Mouse (Mus musculus) neural tube, embryonic 14.5 days (tissue): ENCODE data around the gene Dpp7. TPM values are rescaled to one million over a fixed set of nuclear protein-coding genes. Genes with fewer than 3 reads are reported as not detected.
A peak's percentile ranks its signal among the peaks of the same experiment; 100 is the strongest.

Experiments
- ATAC-seq: fragments of 200-750 bp; cut with Nextera tagmentation; 2 replicates; pipeline ENCODE4 v1.8.0; 2017; ENCODE audit warnings: low read depth, mild to moderate bottlenecking, moderate TSS enrichment, moderate library complexity
- H3K27ac ChIP-seq: fragments of 300-500 bp; sonication (generic); 2 replicates; pipeline ENCODE4 v1.5.1; 2014; ENCODE audit warnings: low read depth, mild to moderate bottlenecking, control low read depth, low read length, moderate library complexity, mixed read lengths
- H3K27me3 ChIP-seq: fragments of 300-500 bp; sonication (generic); 2 replicates; pipeline ENCODE4 v1.6.1; 2014; ENCODE audit warnings: low read length; ENCODE audit not compliant: control insufficient read depth, insufficient read depth
- H3K36me3 ChIP-seq: fragments of 300-500 bp; sonication (generic); 2 replicates; pipeline ENCODE4 v1.6.1; 2014; ENCODE audit warnings: low read length, mixed read lengths; ENCODE audit not compliant: control insufficient read depth, insufficient read depth
- H3K4me1 ChIP-seq: fragments of 300-500 bp; sonication (generic); 2 replicates; pipeline ENCODE4 v1.6.1; 2014; ENCODE audit warnings: low read length; ENCODE audit not compliant: control insufficient read depth, insufficient read depth
- H3K4me2 ChIP-seq: fragments of 300-500 bp; sonication (generic); 2 replicates; pipeline ENCODE4 v1.6.1; 2014; ENCODE audit warnings: mild to moderate bottlenecking, low read depth, low read length, control low read depth
- H3K4me3 ChIP-seq: fragments of 300-500 bp; sonication (generic); 2 replicates; pipeline ENCODE4 v1.5.1; 2014; ENCODE audit warnings: low read depth, low read length, control low read depth, mixed read lengths
- H3K9ac ChIP-seq: fragments of 300-500 bp; sonication (generic); replicated peaks from 2 replicates; pipeline ENCODE4 v1.6.1; 2014; ENCODE audit warnings: low read depth, mild to moderate bottlenecking, control low read depth, low read length, mixed read lengths
- H3K9me3 ChIP-seq: fragments of 300-500 bp; sonication (generic); 2 replicates; pipeline ENCODE4 v1.6.1; 2016; ENCODE audit warnings: low read length; ENCODE audit not compliant: control insufficient read depth
- WGBS: fragments of 180-500 bp; shearing (Covaris S2); extraction: QIAGEN DNeasy Blood & Tissue Kit; methylation state at CpG from one replicate; pipeline ENCODE4 v1.1.7; 2014; 5-methylcytosine and 5-hydroxymethylcytosine counted together
- polyA plus RNA-seq: library from polyadenylated mRNA; unstranded; fragments of >200 nt; fragmentation: Nextera tagmentation; extraction: Ambion mirVana; gene quantifications from 2 replicates; pipeline ENCODE4 v1.2.1, GENCODE M21; 2014

Dpp7 gene
- polyA plus RNA-seq, 1 experiment from 2014 or later = 23.9 TPM

GRCm38 (mm10) chr2:25372644-25373391 is 16.7 kb upstream of the Dpp7 start:
- Histone ChIP-seq H3K4me1 (peaks cover 8% of the 10 kb centered on the region; the same call in 1 of the 2 replicates), H3K27ac (no peak overlapping the region; the same call in 1 of the 2 replicates), H3K36me3 (no peaks in the 10 kb centered on the region), H3K27me3 (0 out of 2 replicates have a peak, but pooled peaks cover 3% of the 10 kb centered on the region), H3K4me3 (peak overlapping the region; percentile 56), H3K9me3 (no peaks in the 10 kb centered on the region), H3K9ac (peak overlapping the region; percentile 55), H3K4me2 (peak overlapping the region; percentile 96)
- peak; percentile 10; the same call in 1 of the 2 replicates for ATAC-seq
- WGBS = 2% methylated on average over 42 of the region's 42 CpGs

DNA sequence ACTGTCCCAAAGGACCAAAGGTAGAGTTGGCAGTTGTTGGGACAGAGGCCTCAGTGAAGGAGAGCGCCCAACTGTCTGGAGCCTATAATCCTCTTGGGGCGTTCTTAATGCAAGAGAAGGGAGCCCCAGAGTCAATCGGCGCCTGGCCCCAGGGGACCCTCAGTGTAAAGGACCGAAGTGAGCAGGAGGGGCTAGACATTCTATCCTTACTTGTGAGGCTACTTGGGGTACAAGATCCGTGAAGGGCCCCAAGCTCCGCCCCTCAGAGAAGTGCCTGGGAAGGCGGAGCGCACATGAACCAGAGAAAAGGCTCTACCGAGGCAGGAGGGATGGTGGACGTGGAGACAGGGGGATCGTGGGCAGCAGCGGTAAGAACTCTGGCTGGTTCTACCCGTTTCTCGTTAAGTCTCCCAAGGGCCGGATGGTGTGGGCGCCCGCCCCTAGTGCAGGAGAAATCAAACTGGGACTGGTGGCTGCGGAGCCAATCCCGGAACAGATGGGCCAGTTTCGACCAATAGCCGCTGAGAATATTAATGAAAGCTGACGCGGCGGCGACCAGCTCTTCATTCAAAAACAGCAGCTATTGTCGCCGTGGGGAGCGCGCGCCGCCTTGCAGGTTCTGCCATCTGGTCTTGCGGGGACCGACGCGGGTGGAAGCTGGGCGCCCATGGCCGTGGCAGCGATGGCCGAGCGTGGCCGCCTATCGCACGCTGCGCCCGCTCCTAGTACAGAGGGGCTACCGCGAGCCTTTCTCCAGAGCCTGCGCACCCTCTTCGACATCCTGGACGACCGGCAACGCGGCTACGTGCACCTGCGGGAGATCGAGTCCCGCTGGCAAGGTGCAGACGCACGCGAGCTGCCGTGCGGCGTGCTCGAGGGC is 15.8 kb upstream of the Dpp7 start, which contains the start of gene Sapcd2:
TSS of gene Sapcd2 (plus strand) at position 558 of the 880 bp plus-strand sequence.
- ATAC-seq = peak; percentile 93
- Histone ChIP-seq H3K9ac (peak within 1 kb of the TSS; percentile 55), H3K27me3 (0 out of 2 replicates have a peak, but pooled peaks cover 3% of the 10 kb centered on the region), H3K4me2 (peak within 1 kb of the TSS; percentile 96), H3K4me3 (peak within 1 kb of the TSS; percentile 56), H3K9me3 (no peaks in the 10 kb centered on the region), H3K36me3 (no peaks in the 10 kb centered on the region), H3K4me1 (peaks cover 8% of the 10 kb centered on the region; the same call in 1 of the 2 replicates), H3K27ac (peak within 1 kb of the TSS; percentile 39; the same call in 1 of the 2 replicates)
- WGBS = under 1% methylated on average over 65 of the region's 65 CpGs

DNA sequence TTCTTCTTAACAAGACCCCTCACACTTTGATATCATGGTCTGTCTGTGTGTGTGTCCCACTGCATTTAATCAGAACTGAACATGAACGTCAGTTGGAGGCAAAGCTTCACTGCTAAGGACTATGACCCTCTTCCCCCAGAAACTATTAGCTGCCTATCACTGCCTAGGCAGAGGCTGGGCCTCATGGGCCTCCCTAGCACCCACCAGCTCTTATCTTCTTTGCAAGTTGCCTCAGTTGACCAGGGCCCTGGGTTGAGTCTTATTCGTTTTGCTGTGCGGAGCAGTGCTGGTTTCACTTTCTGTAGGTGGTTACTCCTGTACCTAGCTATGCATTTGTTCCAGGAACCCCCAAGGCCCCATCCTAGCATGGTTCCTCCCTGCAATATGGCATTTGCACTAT is 13.8 kb upstream of the Dpp7 start:
- ATAC-seq = no peak
- no peaks in the 10 kb centered on the region for H3K9me3 ChIP-seq
- no peaks in the 10 kb centered on the region for H3K36me3 ChIP-seq
- no peak overlapping the region for H3K9ac ChIP-seq
- H3K27me3 ChIP-seq = peaks cover 10% of the 10 kb centered on the region
- no peak overlapping the region for H3K4me3 ChIP-seq
- H3K4me1 ChIP-seq = peaks cover 11% of the 10 kb centered on the region; the same call in 1 of the 2 replicates
- no peak overlapping the region for H3K27ac ChIP-seq
- 89% methylated on average over 3 of the region's 3 CpGs for WGBS
- no peak overlapping the region for H3K4me2 ChIP-seq

DNA sequence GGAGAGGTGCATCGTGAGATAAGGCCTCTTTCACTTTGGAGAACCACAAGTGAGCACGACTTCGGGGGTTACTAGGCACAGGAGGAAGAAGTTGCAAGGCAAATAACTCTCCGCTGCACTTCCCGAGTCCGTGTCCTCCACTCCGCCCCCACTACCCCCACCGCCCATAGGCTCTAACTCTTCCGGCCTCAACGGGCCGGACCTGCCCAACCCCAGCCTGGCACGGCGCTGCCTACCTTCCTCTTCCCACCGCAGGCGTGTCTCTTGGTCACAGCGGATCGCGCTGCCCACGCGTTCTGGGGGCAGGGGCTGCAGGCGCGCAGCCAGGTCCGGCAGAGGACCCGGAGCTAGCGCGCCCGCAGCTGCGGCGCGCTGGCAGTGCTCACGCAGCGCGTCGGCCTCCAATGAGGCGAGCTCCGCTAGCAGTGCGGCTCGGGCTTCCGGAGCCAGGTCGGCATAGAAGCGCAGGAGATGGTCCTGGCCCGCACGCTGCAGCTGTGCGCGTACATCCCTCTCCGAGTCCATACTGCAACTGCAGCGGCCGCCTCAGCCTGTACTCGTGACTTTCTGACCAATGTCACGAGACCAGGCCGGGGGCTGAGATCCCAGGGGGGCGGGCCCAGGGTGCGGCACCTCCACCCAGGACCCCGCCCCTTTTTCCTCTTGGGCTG is 9.1 kb upstream of the Dpp7 start, which contains the start of gene Uap1l1:
TSS of gene Uap1l1 (minus strand) at position 592 of the 671 bp plus-strand sequence.
- WGBS = under 1% methylated on average over 54 of the region's 54 CpGs
- H3K9me3 ChIP-seq = no peaks in the 10 kb centered on the region
- peak within 1 kb of the TSS; percentile 47 for H3K4me3 ChIP-seq
- peak within 1 kb of the TSS; percentile 63 for H3K9ac ChIP-seq
- peak; percentile 83 for ATAC-seq
- peak within 1 kb of the TSS; percentile 99 for H3K4me2 ChIP-seq
- peaks cover 17% of the 10 kb centered on the region for H3K27me3 ChIP-seq
- 0 out of 2 replicates have a peak, but pooled peaks cover 4% of the 10 kb centered on the region for H3K4me1 ChIP-seq
- H3K36me3 ChIP-seq = no peaks in the 10 kb centered on the region
- H3K27ac ChIP-seq = no peak within 1 kb of the TSS

GRCm38 (mm10) chr2:25364761-25365090 is 8.6 kb upstream of the Dpp7 start:
- Histone ChIP-seq H3K9me3 (no peaks in the 10 kb centered on the region), H3K4me1 (0 out of 2 replicates have a peak, but pooled peaks cover 4% of the 10 kb centered on the region), H3K27me3 (peaks cover 17% of the 10 kb centered on the region), H3K36me3 (no peaks in the 10 kb centered on the region), H3K9ac (peak overlapping the region; percentile 63; the same call in 1 of the 2 replicates), H3K4me2 (peak overlapping the region; percentile 99), H3K4me3 (peak overlapping the region; percentile 47), H3K27ac (no peak overlapping the region)
- WGBS = 36% methylated on average over 9 of the region's 9 CpGs
- ATAC-seq = 0 out of 2 replicates have a peak, but pooled peaks have one; percentile 22

- 0 out of 2 replicates have a peak, but pooled peaks cover 4% of the 10 kb centered on the region for H3K4me1 ChIP-seq
- H3K4me3 ChIP-seq = no peak overlapping the region
- 87% methylated on average over 4 of the region's 4 CpGs for WGBS
- H3K4me2 ChIP-seq = peak overlapping the region; percentile 99; the same call in 1 of the 2 replicates
- H3K27ac ChIP-seq = no peak overlapping the region
- H3K36me3 ChIP-seq = no peaks in the 10 kb centered on the region
- ATAC-seq = no peak
- H3K27me3 ChIP-seq = peaks cover 17% of the 10 kb centered on the region
- no peaks in the 10 kb centered on the region for H3K9me3 ChIP-seq
- H3K9ac ChIP-seq = no peak overlapping the region
Measured at GRCm38 (mm10) chr2:25364313-25364712, 8.2 kb upstream of the Dpp7 start.

DNA sequence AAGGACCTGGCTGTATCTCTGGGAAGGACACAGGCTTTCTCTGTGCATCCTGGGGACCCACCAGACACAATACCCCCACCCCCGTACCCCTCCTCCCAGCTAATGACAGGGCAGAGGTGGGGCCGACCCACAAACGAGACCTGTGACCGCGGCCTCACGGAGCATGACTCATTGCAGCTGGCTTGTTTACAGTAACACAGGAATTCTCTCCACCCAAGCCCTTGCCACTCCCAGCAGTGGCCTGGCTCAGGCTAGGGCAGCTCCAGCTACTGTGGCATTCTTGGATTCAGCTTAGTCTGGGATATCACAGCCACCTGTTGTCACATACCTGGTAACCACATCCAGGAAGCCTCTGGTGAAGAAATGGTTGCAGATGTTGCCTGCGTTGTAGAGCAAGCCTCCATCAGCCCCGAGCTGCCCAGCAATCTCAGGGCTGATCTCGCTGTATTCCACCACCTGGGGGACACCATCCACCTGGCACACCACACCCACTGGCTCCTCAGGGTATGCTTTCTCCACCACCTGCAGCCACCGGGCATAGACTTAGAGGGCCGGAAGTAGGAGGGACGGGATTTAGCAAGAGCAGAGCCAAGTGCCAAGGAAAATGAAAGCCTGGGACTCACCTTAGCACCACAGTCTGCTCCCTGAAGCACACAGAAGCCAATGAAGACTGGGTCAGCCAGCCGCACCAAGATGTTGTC is 7.5 kb upstream of the Dpp7 start:
- H3K27ac ChIP-seq = no peak overlapping the region
- H3K4me2 ChIP-seq = no peak overlapping the region
- ATAC-seq = no peak
- H3K36me3 ChIP-seq = no peaks in the 10 kb centered on the region
- H3K27me3 ChIP-seq = peaks cover 17% of the 10 kb centered on the region
- WGBS = 72% methylated on average over 13 of the region's 13 CpGs
- H3K4me3 ChIP-seq = no peak overlapping the region
- 0 out of 2 replicates have a peak, but pooled peaks cover 4% of the 10 kb centered on the region for H3K4me1 ChIP-seq
- no peak overlapping the region for H3K9ac ChIP-seq
- no peaks in the 10 kb centered on the region for H3K9me3 ChIP-seq

GRCm38 (mm10) chr2:25359848-25360247 is 3.7 kb upstream of the Dpp7 start:
- Histone ChIP-seq H3K36me3 (no peaks in the 10 kb centered on the region), H3K9me3 (no peaks in the 10 kb centered on the region), H3K27ac (no peak overlapping the region), H3K4me3 (no peak overlapping the region), H3K27me3 (peaks cover 6% of the 10 kb centered on the region; the same call in 1 of the 2 replicates), H3K4me1 (peaks cover 14% of the 10 kb centered on the region), H3K4me2 (no peak overlapping the region), H3K9ac (no peak overlapping the region)
- WGBS = 77% methylated on average over 4 of the region's 4 CpGs
- ATAC-seq = no peak
